21 mouse cellular contexts compared by ENCODE assay signal in the genomic region with DNA sequence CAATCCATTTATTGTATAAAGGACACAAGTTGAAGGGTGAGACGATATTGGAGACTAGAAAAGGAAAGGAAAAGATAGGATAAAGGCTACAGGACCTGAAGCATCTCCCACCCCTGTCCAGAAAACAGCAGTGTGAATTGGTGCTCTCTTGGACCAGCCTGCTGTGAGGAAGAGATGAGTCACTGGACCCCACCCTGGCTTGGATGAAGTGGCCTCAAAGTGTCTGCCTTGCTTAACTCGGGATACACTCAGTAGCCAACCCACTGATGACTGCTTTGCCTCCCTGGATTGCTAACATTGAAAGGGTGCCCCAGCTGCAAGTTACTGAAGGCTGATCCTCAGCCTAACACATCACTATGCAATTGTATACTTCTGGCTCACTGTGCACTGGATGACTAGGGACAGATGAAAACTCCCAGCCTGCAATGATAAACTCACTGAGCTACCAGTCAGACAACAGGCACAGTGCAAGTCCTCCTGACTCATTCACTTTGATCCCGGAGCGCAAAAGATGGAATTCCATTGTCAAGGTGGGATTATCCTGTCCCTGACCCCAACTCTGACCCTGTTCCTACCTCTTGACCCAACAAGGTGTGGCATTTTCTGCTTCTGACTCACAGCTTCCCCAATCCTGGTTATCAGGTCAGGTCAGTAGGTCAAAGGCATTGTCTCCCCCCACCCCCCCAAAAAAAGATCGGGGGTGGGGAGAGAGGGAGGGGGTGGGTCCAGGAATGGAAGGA. TPM values are rescaled to one million over a fixed set of nuclear protein-coding genes. Genes with fewer than 3 reads are reported as not detected.
DNase-seq lines count a peak whose midpoint lies in the region; ATAC-seq and TF ChIP-seq lines count a peak whose summit lies in the region.
"Had no signal": no experiment of that assay in that cellular context is flagged by ENCODE, and none has a peak within 500 bp of the region (broad histone marks: within the 10 kb centered on the region; RNA-seq: fewer than 3 reads in every experiment).

No protein-coding gene starts in this region.

- peak overlapping the region; percentile 77 for H3K4me3 ChIP-seq in testis, adult 2 months (ENCODE audit: control insufficient read depth, low read depth, low read length)
- H3K4me3 ChIP-seq in myocyte = no peak overlapping the region
- H3K4me3 ChIP-seq in forebrain, embryonic 12.5 days (replicated peaks) = no peak overlapping the region
- H3K4me3 ChIP-seq: embryonic facial prominence, embryonic 15.5 days; forebrain, embryonic 10.5 days; hindbrain, embryonic 12.5 days had no signal

- no peaks in the 10 kb centered on the region for H3K9me3 ChIP-seq in forebrain, embryonic 12.5 days
- H3K9me3 ChIP-seq: embryonic facial prominence, embryonic 15.5 days; forebrain, embryonic 10.5 days; hindbrain, embryonic 12.5 days had no signal

- H3K27me3 ChIP-seq in testis, adult 2 months (ENCODE audit: control insufficient read depth, insufficient read depth, low read length) = no peaks in the 10 kb centered on the region
- H3K27me3 ChIP-seq in myocyte (ENCODE audit: control insufficient read depth, insufficient read depth, insufficient read length) = no peaks in the 10 kb centered on the region
- no peaks in the 10 kb centered on the region for H3K27me3 ChIP-seq in forebrain, embryonic 12.5 days
- H3K27me3 ChIP-seq: embryonic facial prominence, embryonic 15.5 days; hindbrain, embryonic 12.5 days had no signal

- H3K4me2 ChIP-seq in myocyte (ENCODE audit: low read depth) = peak overlapping the region; percentile 14
- H3K4me2 ChIP-seq in forebrain, embryonic 12.5 days = no peak overlapping the region
- H3K4me2 ChIP-seq: embryonic facial prominence, embryonic 15.5 days; hindbrain, embryonic 12.5 days; liver, embryonic 11.5 days had no signal

- H3K9ac ChIP-seq in forebrain, embryonic 12.5 days = no peak overlapping the region
- H3K9ac ChIP-seq: embryonic facial prominence, embryonic 15.5 days; hindbrain, embryonic 12.5 days had no signal

- no peak for TF ChIP-seq POLR2A in testis, adult 2 months (IDR thresholded peaks at IDR 0.05; ENCODE audit: control insufficient read depth, low read depth, low read length)
- no peak for TF ChIP-seq POLR2A in myocyte (IDR thresholded peaks at IDR 0.05; ENCODE audit: insufficient read length, low read depth)

- intact Hi-C loops in left cerebral cortex, postnatal 4 days (cut with DNase I) = no loop called here

- no peaks in the 10 kb centered on the region for H3K79me2 ChIP-seq in myocyte (ENCODE audit: control insufficient read depth, insufficient read depth)

- no peak for TF ChIP-seq CTCF in testis, adult 2 months (IDR thresholded peaks at IDR 0.05; ENCODE audit: control insufficient read depth, insufficient read depth, insufficient replicate concordance, low read depth, low read length)

- no peak overlapping the region for H3ac ChIP-seq in myocyte (ENCODE audit: control insufficient read depth, insufficient read length)

- DNase-seq in adrenal gland, adult 2 months = peak; percentile 62
- no peak for DNase-seq in adrenal gland, postnatal 4 days (ENCODE audit: low spot score in 2 of 2)
- no peak for DNase-seq in testis, postnatal 10 days (ENCODE audit: low spot score)
- DNase-seq in Muller cell, postnatal 12 days (ENCODE audit: inconsistent ontology term) = peak; percentile 76
- DNase-seq in left cerebral cortex, postnatal 4 days = no peak
- DNase-seq: adrenal gland, postnatal 10 days; cerebellum, adult 18-20 months; cerebellum, postnatal 36 days; kidney, adult 8-10 months; kidney, postnatal 25 days; lung, postnatal 36 days; retina, postnatal 1 day; thymus, postnatal 25 days had no signal

- WGBS in forebrain, embryonic 12.5 days = 82% methylated on average over 5 of the region's 5 CpGs

- ATAC-seq in forebrain, embryonic 12.5 days (ENCODE audit: low FRiP score) = no peak
- ATAC-seq: inflammation-experienced regulatory T-cells, adult 6 months had no signal

- no peaks in the 10 kb centered on the region for H3K36me3 ChIP-seq in testis, adult 2 months (ENCODE audit: control insufficient read depth, insufficient read depth, low read length)
- peaks cover 4% of the 10 kb centered on the region for H3K36me3 ChIP-seq in myocyte (ENCODE audit: control insufficient read depth, insufficient read depth)
- H3K36me3 ChIP-seq in forebrain, embryonic 12.5 days (replicated peaks) = 0 out of 2 replicates have a peak, but pooled peaks cover 2% of the 10 kb centered on the region
- H3K36me3 ChIP-seq: hindbrain, embryonic 12.5 days had no signal

- H3K4me1 ChIP-seq in testis, adult 2 months (ENCODE audit: control insufficient read depth, insufficient read depth, low read length) = no peaks in the 10 kb centered on the region
- H3K4me1 ChIP-seq in forebrain, embryonic 12.5 days = peaks cover 8% of the 10 kb centered on the region
- H3K4me1 ChIP-seq: embryonic facial prominence, embryonic 15.5 days had no signal

- H3K27ac ChIP-seq in testis, adult 2 months (ENCODE audit: control insufficient read depth, insufficient read depth, low read depth, low read length) = no peak overlapping the region
- no peak overlapping the region for H3K27ac ChIP-seq in forebrain, embryonic 12.5 days
- H3K27ac ChIP-seq: embryonic facial prominence, embryonic 15.5 days; forebrain, embryonic 10.5 days; hindbrain, embryonic 12.5 days had no signal

TF ChIP-seq in myocyte, 11 proteins besides CTCF, POLR2A, EP300 and RAD21:
- TF ChIP-seq TCF12 (IDR thresholded peaks at IDR 0.05; ENCODE audit: insufficient read depth, poor library complexity, severe bottlenecking) = no peak
- 0 out of 2 replicates have a peak, but pooled peaks have one; percentile 2 for TF ChIP-seq CEBPB (IDR thresholded peaks at IDR 0.05; ENCODE audit: insufficient read depth, poor library complexity, severe bottlenecking)

RNA-seq across cellular contexts. Expression of a gene that starts 6.8 kb away (rescaled TPM):
- total RNA-seq in adrenal gland, adult 2 months (2021) = 100 to 1,000 TPM; 121 to 326 TPM
- 80.4 and 110 TPM in 2 replicates for polyA plus RNA-seq in adrenal gland, adult 2 months (2012; rRNA removed)
- total RNA-seq in adrenal gland, postnatal 4 days (2021) = 100 to 1,000 TPM; 163 to 175 TPM
- polyA plus RNA-seq in testis, adult 2 months (2012; rRNA removed) = 229 and 317 TPM in 2 replicates
- 92.9 TPM for polyA plus RNA-seq in myocyte (2012; fragmentation: generic; extraction: Trizol)
- polyA plus RNA-seq in forebrain, embryonic 12.5 days (2016; fragmentation: Nextera tagmentation; extraction: Ambion mirVana) = 122 and 132 TPM in 2 replicates
- total RNA-seq in left cerebral cortex, postnatal 4 days (2021) = 100 to 1,000 TPM; 128 to 131 TPM

Comparison
In these comparisons a context has a peak if more than half of its experiments do, and no peak if none do; other contexts are left out.
1. DNase-seq: peak in adrenal gland, adult 2 months (single experiment) and Muller cell, postnatal 12 days (single experiment); none in adrenal gland, postnatal 4 days (0 of 2), testis, postnatal 10 days (single experiment) and left cerebral cortex, postnatal 4 days (single experiment).